ENCODE assay signal across 15 mouse cellular contexts in the genomic region with DNA sequence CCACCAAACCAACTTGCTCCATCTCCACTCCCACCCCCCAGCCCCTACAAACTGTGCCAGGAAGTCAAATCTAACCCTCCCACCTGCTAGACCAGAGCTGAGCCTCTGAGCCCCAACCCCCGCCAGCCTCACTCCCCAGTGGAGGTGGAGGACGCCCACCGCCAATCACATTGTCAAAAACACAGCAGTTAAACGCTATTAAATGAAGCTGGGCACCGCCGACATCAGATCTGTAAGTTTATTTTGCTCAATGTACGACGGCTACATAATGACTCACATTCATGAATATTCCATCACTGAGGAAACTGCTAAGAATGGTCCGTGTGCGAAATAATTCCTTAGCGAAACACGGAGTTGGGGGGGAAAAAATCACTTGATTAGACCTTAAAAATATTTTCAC. TPM values are rescaled to one million over a fixed set of nuclear protein-coding genes. Genes with fewer than 3 reads are reported as not detected.
DNase-seq lines count a peak whose midpoint lies in the region; ATAC-seq and TF ChIP-seq lines count a peak whose summit lies in the region.
"Had no signal": no experiment of that assay in that cellular context is flagged by ENCODE, and none has a peak within 500 bp of the region (broad histone marks: within the 10 kb centered on the region; RNA-seq: fewer than 3 reads in every experiment).

No protein-coding gene starts in this region.

- H3K36me3 ChIP-seq in midbrain, embryonic 14.5 days (ENCODE audit: control insufficient read depth, insufficient read depth, low read length): peaks cover 62% of the 10 kb centered on the region
- peaks cover 27% of the 10 kb centered on the region for H3K36me3 ChIP-seq in midbrain, embryonic 16.5 days (ENCODE audit: control insufficient read depth, insufficient read depth, low read length)
- H3K36me3 ChIP-seq in liver, embryonic 16.5 days (ENCODE audit: control insufficient read depth, insufficient read depth): peaks cover 12% of the 10 kb centered on the region

- H3K4me2 ChIP-seq in midbrain, embryonic 14.5 days (ENCODE audit: low read length): no peak overlapping the region
- no peak overlapping the region for H3K4me2 ChIP-seq in midbrain, embryonic 16.5 days (ENCODE audit: low read length)
- no peak overlapping the region for H3K4me2 ChIP-seq in liver, embryonic 16.5 days (ENCODE audit: low read depth, low read length)
- H3K4me2 ChIP-seq: embryonic facial prominence, embryonic 12.5 days; limb, embryonic 13.5 days; midbrain, embryonic 12.5 days had no signal

- no peak overlapping the region for H3K9ac ChIP-seq in midbrain, embryonic 14.5 days (replicated peaks; ENCODE audit: low read length)
- no peak overlapping the region for H3K9ac ChIP-seq in midbrain, embryonic 16.5 days (ENCODE audit: low read depth, low read length)
- H3K9ac ChIP-seq in liver, embryonic 16.5 days (ENCODE audit: low read depth, low read length): no peak overlapping the region
- H3K9ac ChIP-seq: embryonic facial prominence, embryonic 12.5 days; limb, embryonic 13.5 days; midbrain, embryonic 12.5 days had no signal

- H3K27me3 ChIP-seq in midbrain, embryonic 14.5 days (ENCODE audit: control insufficient read depth, insufficient read depth, low read length): no peaks in the 10 kb centered on the region
- H3K27me3 ChIP-seq in midbrain, embryonic 16.5 days (ENCODE audit: control insufficient read depth, insufficient read depth, low read depth, low read length): no peaks in the 10 kb centered on the region
- no peaks in the 10 kb centered on the region for H3K27me3 ChIP-seq in liver, embryonic 16.5 days (ENCODE audit: control insufficient read depth, insufficient read depth, low read depth, low read length)
- H3K27me3 ChIP-seq: embryonic facial prominence, embryonic 12.5 days; limb, embryonic 13.5 days; midbrain, embryonic 12.5 days had no signal

- DNase-seq in layer of hippocampus, adult 2 months (ENCODE audit: low spot score in 2 of 2): peak in 1 of 2 experiments; percentile 71
- no peak for DNase-seq in layer of hippocampus, postnatal 10 days (ENCODE audit: low spot score in 2 of 2)
- no peak for DNase-seq in midbrain, embryonic 14.5 days
- DNase-seq in brain, adult 2 months (ENCODE audit: low read depth, low spot score): peak; percentile 64
- DNase-seq: adrenal gland, postnatal 25 days; kidney, adult 2 months; kidney, postnatal 36 days had no signal

- no peaks in the 10 kb centered on the region for H3K9me3 ChIP-seq in midbrain, embryonic 14.5 days (ENCODE audit: control insufficient read depth, low read length)
- H3K9me3 ChIP-seq in midbrain, embryonic 16.5 days (replicated peaks; ENCODE audit: control insufficient read depth, low read length, poor library complexity, severe bottlenecking): no peaks in the 10 kb centered on the region
- no peaks in the 10 kb centered on the region for H3K9me3 ChIP-seq in liver, embryonic 16.5 days (replicated peaks; ENCODE audit: control insufficient read depth, low read length)
- H3K9me3 ChIP-seq: embryonic facial prominence, embryonic 12.5 days; limb, embryonic 13.5 days; midbrain, embryonic 12.5 days had no signal

- WGBS in midbrain, embryonic 14.5 days: 66% methylated on average over 12 of the region's 12 CpGs
- WGBS in midbrain, embryonic 16.5 days: 64% methylated on average over 12 of the region's 12 CpGs
- WGBS in liver, embryonic 16.5 days (ENCODE audit: insufficient replicate concordance): 72% methylated on average over 12 of the region's 12 CpGs

- peak overlapping the region; percentile 15 for H3K4me3 ChIP-seq in layer of hippocampus, adult 2 months
- H3K4me3 ChIP-seq in midbrain, embryonic 14.5 days (replicated peaks; ENCODE audit: low read depth, low read length): no peak overlapping the region
- H3K4me3 ChIP-seq in midbrain, embryonic 16.5 days (ENCODE audit: low read depth, low read length): no peak overlapping the region
- H3K4me3 ChIP-seq in liver, embryonic 16.5 days (ENCODE audit: low read depth, low read length): no peak overlapping the region
- H3K4me3 ChIP-seq: embryonic facial prominence, embryonic 12.5 days; limb, embryonic 13.5 days; midbrain, embryonic 12.5 days had no signal

- peak overlapping the region; percentile 76; the same call in 1 of the 2 replicates for H3K27ac ChIP-seq in layer of hippocampus, adult 2 months
- 0 out of 2 replicates have a peak overlapping the region, but pooled peaks have one; percentile 1 for H3K27ac ChIP-seq in midbrain, embryonic 14.5 days (replicated peaks; ENCODE audit: low read depth, low read length)
- H3K27ac ChIP-seq in midbrain, embryonic 16.5 days (ENCODE audit: low read length): no peak overlapping the region
- H3K27ac ChIP-seq in liver, embryonic 16.5 days (ENCODE audit: low read length): peak overlapping the region; percentile 68; the same call in 1 of the 2 replicates
- H3K27ac ChIP-seq: embryonic facial prominence, embryonic 12.5 days; hindbrain, postnatal 0 days; limb, embryonic 13.5 days; midbrain, embryonic 12.5 days had no signal

- no peak for TF ChIP-seq CTCF in layer of hippocampus, adult 2 months (conservative IDR thresholded peaks at IDR 0.05)

- no peak for ATAC-seq in midbrain, embryonic 14.5 days (ENCODE audit: low FRiP score, low TSS enrichment)
- no peak for ATAC-seq in midbrain, embryonic 16.5 days
- ATAC-seq in liver, embryonic 16.5 days (ENCODE audit: low read depth): no peak
- ATAC-seq in erythroid progenitor cell, adult 5-6 weeks (replicated peaks; ENCODE audit: low FRiP score, poor library complexity, severe bottlenecking): no peak
- ATAC-seq: hindbrain, postnatal 0 days had no signal

- H3K4me1 ChIP-seq in midbrain, embryonic 14.5 days (ENCODE audit: control insufficient read depth, insufficient read depth, low read length): peaks cover 10% of the 10 kb centered on the region; the same call in 1 of the 2 replicates
- H3K4me1 ChIP-seq in midbrain, embryonic 16.5 days (ENCODE audit: control insufficient read depth, insufficient read depth, low read length): peaks cover 7% of the 10 kb centered on the region; the same call in 1 of the 2 replicates
- H3K4me1 ChIP-seq in liver, embryonic 16.5 days (ENCODE audit: control insufficient read depth, low read depth, low read length): peaks cover 36% of the 10 kb centered on the region

RNA-seq across cellular contexts. Expression of a gene that starts 20.5 kb away (rescaled TPM):
- 10 to 100 TPM; 15.4 to 16.8 TPM for total RNA-seq in layer of hippocampus, adult 2 months (2021)
- total RNA-seq in layer of hippocampus, postnatal 10 days (2021): 1 to 10 TPM; 4.2 to 6.1 TPM
- polyA plus RNA-seq in midbrain, embryonic 14.5 days (2014; fragmentation: Nextera tagmentation; extraction: Ambion mirVana): 5.5 and 6.4 TPM in 2 replicates
- 9.6 and 10.1 TPM in 2 replicates for polyA plus RNA-seq in midbrain, embryonic 16.5 days (2015; fragmentation: Nextera tagmentation; extraction: Ambion mirVana)
- polyA plus RNA-seq in liver, embryonic 16.5 days (2015; fragmentation: Nextera tagmentation; extraction: Ambion mirVana): 9.8 and 19.9 TPM in 2 replicates
- total RNA-seq in erythroid progenitor cell, adult 5-6 weeks (2015; ENCODE audit: low replicate concordance): not detected in 2 replicates
- not detected in 2 replicates for total RNA-seq in erythroid progenitor cell, adult 5-6 weeks (2017; ENCODE audit: low replicate concordance)
- total RNA-seq: granulocyte monocyte progenitor cell, adult 5-6 weeks had no signal

RNA-seq across cellular contexts. Expression of a gene that starts 26.2 kb away (rescaled TPM):
- 1,000 to 10,000 TPM; 1,218 to 1,292 TPM for total RNA-seq in layer of hippocampus, adult 2 months (2021)
- total RNA-seq in layer of hippocampus, postnatal 10 days (2021): 1,000 to 10,000 TPM; 1,571 to 1,708 TPM
- 420 and 582 TPM in 2 replicates for polyA plus RNA-seq in midbrain, embryonic 14.5 days (2014; fragmentation: Nextera tagmentation; extraction: Ambion mirVana)
- polyA plus RNA-seq in midbrain, embryonic 16.5 days (2015; fragmentation: Nextera tagmentation; extraction: Ambion mirVana): 1,035 and 1,054 TPM in 2 replicates
- 59.2 and 60.1 TPM in 2 replicates for polyA plus RNA-seq in liver, embryonic 16.5 days (2015; fragmentation: Nextera tagmentation; extraction: Ambion mirVana)
- 30.3 and 35.2 TPM in 2 replicates for total RNA-seq in erythroid progenitor cell, adult 5-6 weeks (2015; ENCODE audit: low replicate concordance)
- 11.6 and 12.2 TPM in 2 replicates for total RNA-seq in erythroid progenitor cell, adult 5-6 weeks (2017; ENCODE audit: low replicate concordance)

Comparison
In these comparisons a context has a peak if more than half of its experiments do, and no peak if none do; other contexts are left out.
1. RNA of a gene that starts 20.5 kb away (total RNA-seq): 15.4 to 16.8 TPM in layer of hippocampus, adult 2 months and 4.2 to 6.1 TPM in layer of hippocampus, postnatal 10 days; not detected in erythroid progenitor cell, adult 5-6 weeks; every median in the first group is over 4 times any median in the second.
2. RNA of a gene that starts 26.2 kb away (total RNA-seq): 1,571 to 1,708 TPM in layer of hippocampus, postnatal 10 days and 1,218 to 1,292 TPM in layer of hippocampus, adult 2 months; 11.6 to 35.2 TPM in erythroid progenitor cell, adult 5-6 weeks; every median in the first group is over 10 times any median in the second.